In the genomic region with DNA sequence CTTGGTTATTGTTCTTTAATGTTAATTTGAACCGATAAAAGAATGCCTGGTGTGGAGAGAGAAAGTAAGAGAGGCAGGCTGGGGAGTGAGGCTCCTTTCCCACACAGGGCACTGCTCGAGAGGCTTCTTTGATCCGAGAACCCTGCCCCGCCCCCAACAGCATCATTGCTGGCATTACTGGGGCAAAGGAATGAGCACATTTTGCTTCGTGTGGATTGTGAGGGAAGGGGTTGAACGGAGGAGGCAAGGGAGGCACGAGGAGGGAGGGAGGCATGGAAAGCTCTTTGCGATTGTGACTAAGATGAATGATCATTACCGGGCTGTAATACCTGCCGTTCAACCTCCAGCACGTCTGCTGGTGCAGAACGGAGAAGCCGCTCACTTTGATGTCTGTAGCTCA, we compare ENCODE assay signal across 7 mouse cellular contexts.
DNase-seq lines count a peak whose midpoint lies in the region; ATAC-seq and TF ChIP-seq lines count a peak whose summit lies in the region.

No protein-coding gene starts in this region.

- H3K36me3 ChIP-seq in hindbrain, embryonic 10.5 days: no peaks in the 10 kb centered on the region
- H3K36me3 ChIP-seq in limb, embryonic 10.5 days: no peaks in the 10 kb centered on the region
- H3K36me3 ChIP-seq in stomach, embryonic 14.5 days (ENCODE audit: control insufficient read depth, insufficient read depth, low read length): no peaks in the 10 kb centered on the region

- ATAC-seq in stomach, embryonic 14.5 days (ENCODE audit: insufficient number of reproducible peaks, insufficient read depth, low FRiP score, low read depth): peak; percentile 74; the same call in 1 of the 2 replicates

- WGBS in hindbrain, embryonic 10.5 days: 4% methylated on average over 13 of the region's 13 CpGs
- WGBS in limb, embryonic 10.5 days: under 1% methylated on average over 13 of the region's 13 CpGs
- 1% methylated on average over 13 of the region's 13 CpGs for WGBS in stomach, embryonic 14.5 days

- no peaks in the 10 kb centered on the region for H3K9me3 ChIP-seq in hindbrain, embryonic 10.5 days
- no peaks in the 10 kb centered on the region for H3K9me3 ChIP-seq in limb, embryonic 10.5 days (replicated peaks)
- no peaks in the 10 kb centered on the region for H3K9me3 ChIP-seq in stomach, embryonic 14.5 days (ENCODE audit: control insufficient read depth, low read depth, low read length)

- DNase-seq in urinary bladder, postnatal 25 days (ENCODE audit: low spot score): peak; percentile 7
- DNase-seq in urinary bladder, adult 2 months (ENCODE audit: low spot score): no peak
- peak; percentile 66 for DNase-seq in hindbrain, embryonic 10.5 days (ENCODE audit: low spot score)
- DNase-seq in limb, embryonic 10.5 days (ENCODE audit: low spot score): peak; percentile 66
- peak; percentile 74 for DNase-seq in mesoderm, embryonic 11.5 days (ENCODE audit: low read depth, low spot score)

- no peak for TF ChIP-seq CTCF in cortical plate, adult 2 months (IDR thresholded peaks at IDR 0.05; ENCODE audit: extremely low read depth, insufficient read depth, low read length)

- no peak for TF ChIP-seq POLR2A in cortical plate, adult 2 months (IDR thresholded peaks at IDR 0.05; ENCODE audit: extremely low read depth, insufficient read depth, low read length)

- H3K9ac ChIP-seq in stomach, embryonic 14.5 days (replicated peaks; ENCODE audit: low read depth, low read length): no peak overlapping the region

- H3K4me2 ChIP-seq in stomach, embryonic 14.5 days (replicated peaks; ENCODE audit: low read depth, low read length): peak overlapping the region; percentile 38

- H3K4me3 ChIP-seq in cortical plate, adult 2 months (ENCODE audit: insufficient read depth, low read length): peak overlapping the region; percentile 25
- peak overlapping the region; percentile 42 for H3K4me3 ChIP-seq in hindbrain, embryonic 10.5 days
- peak overlapping the region; percentile 28 for H3K4me3 ChIP-seq in limb, embryonic 10.5 days
- peak overlapping the region; percentile 12; the same call in 1 of the 2 replicates for H3K4me3 ChIP-seq in stomach, embryonic 14.5 days (ENCODE audit: low read depth, low read length)

- H3K27me3 ChIP-seq in hindbrain, embryonic 10.5 days (ENCODE audit: insufficient read depth, poor library complexity, severe bottlenecking): peaks cover 49% of the 10 kb centered on the region
- peaks cover 35% of the 10 kb centered on the region for H3K27me3 ChIP-seq in limb, embryonic 10.5 days (ENCODE audit: low read depth, poor library complexity, severe bottlenecking)
- no peaks in the 10 kb centered on the region for H3K27me3 ChIP-seq in stomach, embryonic 14.5 days (ENCODE audit: control insufficient read depth, insufficient read depth, low read length)

- H3K27ac ChIP-seq in cortical plate, adult 2 months (ENCODE audit: insufficient read depth, low read length): no peak overlapping the region
- peak overlapping the region; percentile 79 for H3K27ac ChIP-seq in hindbrain, embryonic 10.5 days
- peak overlapping the region; percentile 72 for H3K27ac ChIP-seq in limb, embryonic 10.5 days
- H3K27ac ChIP-seq in stomach, embryonic 14.5 days (ENCODE audit: low read length): peak overlapping the region; percentile 22; the same call in 1 of the 2 replicates

- peaks cover 2% of the 10 kb centered on the region; the same call in 1 of the 2 replicates for H3K4me1 ChIP-seq in cortical plate, adult 2 months (ENCODE audit: control insufficient read depth, insufficient read depth, low read length)
- H3K4me1 ChIP-seq in hindbrain, embryonic 10.5 days (replicated peaks): peaks cover 37% of the 10 kb centered on the region
- H3K4me1 ChIP-seq in limb, embryonic 10.5 days: peaks cover 64% of the 10 kb centered on the region
- H3K4me1 ChIP-seq in stomach, embryonic 14.5 days (ENCODE audit: control insufficient read depth, insufficient read depth, low read length): peaks cover 17% of the 10 kb centered on the region
